Mouse (Mus musculus) Muller cell, postnatal 12 days (primary cell): ENCODE measurements around the gene Zfp13.

Experiments used
- DNase-seq: peaks from one replicate; pipeline ENCODE4 v3.0.0-alpha.2; 2015; ENCODE audit errors: inconsistent ontology term

Gene Zfp13

GRCm38 (mm10) chr17:23550856-23551255 lies 48.4 kb downstream of the Zfp13 start:
- DNase-seq, result no peak

GRCm38 (mm10) chr17:23550188-23550791 lies 49.0 kb downstream of the Zfp13 start:
- peak; percentile 92 for DNase-seq

GRCm38 (mm10) chr17:23549441-23549840 lies 49.8 kb downstream of the Zfp13 start:
- DNase-seq, result peak; percentile 36

- peak; percentile 93 for DNase-seq
These were observed 50.7 kb downstream of the Zfp13 start for GRCm38 (mm10) chr17:23548615-23549014.

- DNase-seq, result no peak
These were observed 51.4 kb downstream of the Zfp13 start for GRCm38 (mm10) chr17:23547681-23548443.

GRCm38 (mm10) chr17:23546702-23547505 lies 52.4 kb downstream of the Zfp13 start:
- peak; percentile 90 for DNase-seq

- DNase-seq, result peak; percentile 88
These were observed 53.0 kb downstream of the Zfp13 start for GRCm38 (mm10) chr17:23546333-23546701.

- DNase-seq, result peak; percentile 16
These were observed 53.4 kb downstream of the Zfp13 start for GRCm38 (mm10) chr17:23545841-23546240.

- DNase-seq, result no peak
These were observed 54.5 kb downstream of the Zfp13 start for GRCm38 (mm10) chr17:23544766-23545165.

- no peak for DNase-seq
These were observed 55.3 kb downstream of the Zfp13 start for GRCm38 (mm10) chr17:23543983-23544382.

GRCm38 (mm10) chr17:23543325-23543724 lies 56.0 kb downstream of the Zfp13 start:
- DNase-seq, result no peak

- peak; percentile 40 for DNase-seq
These were observed 56.5 kb downstream of the Zfp13 start for GRCm38 (mm10) chr17:23542835-23543234.

GRCm38 (mm10) chr17:23542004-23542720 lies 57.1 kb downstream of the Zfp13 start:
- DNase-seq, result peak; percentile 49

- DNase-seq, result peak; percentile 59
These were observed 58.4 kb downstream of the Zfp13 start for GRCm38 (mm10) chr17:23540605-23541475.

- no peak for DNase-seq
These were observed 59.2 kb downstream of the Zfp13 start for GRCm38 (mm10) chr17:23540106-23540505.

- no peak for DNase-seq
These were observed 59.7 kb downstream of the Zfp13 start for GRCm38 (mm10) chr17:23539608-23540007.

- peak; percentile 14 for DNase-seq
These were observed 60.8 kb downstream of the Zfp13 start for GRCm38 (mm10) chr17:23538299-23539015.

GRCm38 (mm10) chr17:23537554-23538255 lies 61.6 kb downstream of the Zfp13 start:
- DNase-seq, result no peak

GRCm38 (mm10) chr17:23535046-23535788 lies 64.1 kb downstream of the Zfp13 start:
- peak; percentile 72 for DNase-seq
